Mouse (Mus musculus) megakaryocyte progenitor cell, adult 5-6 weeks (primary cell): Measurements from ENCODE around the gene Dnaja2. TPM values are rescaled to one million over a fixed set of nuclear protein-coding genes. Genes with fewer than 3 reads are reported as not detected.
A peak's percentile ranks its signal among the peaks of the same experiment; 100 is the strongest.

Experiments
- ATAC-seq: replicated peaks from 2 replicates; pipeline ENCODE4 v1.8.0; 2016; ENCODE audit warnings: mild to moderate bottlenecking, moderate TSS enrichment, inconsistent platforms; ENCODE audit not compliant: poor library complexity
- total RNA-seq, 2 experiments: library from RNA; stranded (forward) in 1 of 2; stranded (reverse) in 1 of 2; fragments of 157-497, 149-512 nt in 1 of 2; fragments of 200-1000 nt in 1 of 2; gene quantifications; 2 replicates each; pipeline versions ENCODE4 v1.2.3 to v1.2.4; 2015 to 2017

Dnaja2 gene
- total RNA-seq, 2 experiments from 2014 or later: 121 to 139 TPM

- ATAC-seq: peak; percentile 69
Observed at GRCm38 (mm10) chr8:85502381-85502780, 52.8 kb downstream of the Dnaja2 start.

- no peak for ATAC-seq
Observed at GRCm38 (mm10) chr8:85500955-85501685, 54.0 kb downstream of the Dnaja2 start.

GRCm38 (mm10) chr8:85500460-85500859, 54.7 kb downstream of the Dnaja2 start:
- peak; percentile 38 for ATAC-seq

- no peak for ATAC-seq
Observed at GRCm38 (mm10) chr8:85498577-85498976, 56.6 kb downstream of the Dnaja2 start.

- no peak for ATAC-seq
Observed at GRCm38 (mm10) chr8:85496778-85497177, 58.4 kb downstream of the Dnaja2 start.

- ATAC-seq: no peak
Observed at GRCm38 (mm10) chr8:85496125-85496524, 59.0 kb downstream of the Dnaja2 start.

- no peak for ATAC-seq
Observed at GRCm38 (mm10) chr8:85492940-85493931, 61.9 kb downstream of the Dnaja2 start.

GRCm38 (mm10) chr8:85492125-85492875, 62.8 kb downstream of the Dnaja2 start, which contains the start of gene Gpt2:
Gene Gpt2, plus strand, starts transcription at chr8:85492576.
- peak; percentile 96 for ATAC-seq

- ATAC-seq: no peak
Observed at GRCm38 (mm10) chr8:85489546-85489945, 65.6 kb downstream of the Dnaja2 start.

- ATAC-seq: no peak
Observed at GRCm38 (mm10) chr8:85488631-85489030, 66.5 kb downstream of the Dnaja2 start.

- ATAC-seq: no peak
Observed at GRCm38 (mm10) chr8:85487906-85488620, 67.1 kb downstream of the Dnaja2 start.

Other genes starting within 250 kb of the Dnaja2 start
- 2.2 and 2.8 TPM in 2 replicates for gene Mylk3, start 169.0 kb downstream of the Dnaja2 start, total RNA-seq (2015)
- gene Mylk3, start 169.0 kb downstream of the Dnaja2 start, total RNA-seq (2017): 4.8 and 10.0 TPM in 2 replicates
- 33.6 and 42.2 TPM in 2 replicates for gene 4921524J17Rik, start 122.5 kb downstream of the Dnaja2 start, total RNA-seq (2015)
- 58.3 and 61.4 TPM in 2 replicates for gene 4921524J17Rik, start 122.5 kb downstream of the Dnaja2 start, total RNA-seq (2017)
- 2.5 and 3.5 TPM in 2 replicates for gene Gpt2, start 62.8 kb downstream of the Dnaja2 start, total RNA-seq (2015)
- 4.6 and 5.3 TPM in 2 replicates for gene Gpt2, start 62.8 kb downstream of the Dnaja2 start, total RNA-seq (2017)
- 19.3 and 23.5 TPM in 2 replicates for gene Neto2, start 145.6 kb upstream of the Dnaja2 start, total RNA-seq (2015)
- 15.7 and 15.8 TPM in 2 replicates for gene Neto2, start 145.6 kb upstream of the Dnaja2 start, total RNA-seq (2017)